Mouse (Mus musculus) intestine, embryonic 15.5 days (tissue): ENCODE results near the gene Eri3. TPM values are rescaled to one million over a fixed set of nuclear protein-coding genes. Genes with fewer than 3 reads are reported as not detected.

ENCODE experiments used
- ATAC-seq: fragments of 200-750 bp; cut with Nextera tagmentation; 2 replicates; pipeline ENCODE4 v1.8.0; 2017; ENCODE audit warnings: moderate TSS enrichment, moderate library complexity
- H3K27ac ChIP-seq: fragments of 300-500 bp; sonication (generic); 2 replicates; pipeline ENCODE4 v1.5.1; 2015; ENCODE audit warnings: mild to moderate bottlenecking, inconsistent platforms
- H3K27me3 ChIP-seq: fragments of 300-500 bp; sonication (generic); replicated peaks from 2 replicates; pipeline ENCODE4 v1.6.1; 2015; ENCODE audit warnings: inconsistent platforms
- H3K36me3 ChIP-seq: fragments of 300-500 bp; sonication (generic); 2 replicates; pipeline ENCODE4 v1.6.1; 2015; ENCODE audit warnings: inconsistent platforms
- H3K4me1 ChIP-seq: fragments of 300-500 bp; sonication (generic); replicated peaks from 2 replicates; pipeline ENCODE4 v1.6.1; 2015; ENCODE audit warnings: inconsistent platforms
- H3K4me2 ChIP-seq: fragments of 300-500 bp; sonication (generic); replicated peaks from 2 replicates; pipeline ENCODE4 v1.6.1; 2015; ENCODE audit warnings: mild to moderate bottlenecking, inconsistent platforms
- H3K4me3 ChIP-seq: fragments of 300-500 bp; sonication (generic); replicated peaks from 2 replicates; pipeline ENCODE4 v1.5.1; 2015; ENCODE audit warnings: inconsistent platforms
- H3K9ac ChIP-seq: fragments of 300-500 bp; sonication (generic); 2 replicates; pipeline ENCODE4 v1.6.1; 2015; ENCODE audit warnings: inconsistent platforms
- H3K9me3 ChIP-seq: fragments of 300-500 bp; sonication (generic); 2 replicates; pipeline ENCODE4 v1.6.1; 2016; ENCODE audit warnings: inconsistent platforms
- WGBS: fragments of 180-500 bp; shearing (Covaris S2); methylation state at CpG from one replicate; pipeline ENCODE4 v1.1.7; 2015; 5-methylcytosine and 5-hydroxymethylcytosine counted together
- polyA plus RNA-seq: library from polyadenylated mRNA; unstranded; fragments of >200 nt; fragmentation: Nextera tagmentation; extraction: Ambion mirVana; gene quantifications from 2 replicates; pipeline ENCODE4 v1.2.1, GENCODE M21; 2015

Gene Eri3
- polyA plus RNA-seq, 1 experiment from 2014 or later, result 102 TPM

GRCm38 (mm10) chr4:117672042-117672441 lies 121.9 kb downstream of the Eri3 start:
- WGBS, result 70% methylated on average over 9 of the region's 9 CpGs
- H3K4me1 ChIP-seq, result no peaks in the 10 kb centered on the region
- peaks cover 28% of the 10 kb centered on the region for H3K36me3 ChIP-seq
- no peak overlapping the region for H3K4me2 ChIP-seq
- H3K27ac ChIP-seq, result no peak overlapping the region
- no peaks in the 10 kb centered on the region for H3K27me3 ChIP-seq
- H3K4me3 ChIP-seq, result no peak overlapping the region
- ATAC-seq, result no peak
- no peak overlapping the region for H3K9ac ChIP-seq
- H3K9me3 ChIP-seq, result no peaks in the 10 kb centered on the region

GRCm38 (mm10) chr4:117673901-117674300 lies 123.7 kb downstream of the Eri3 start:
- H3K4me3 ChIP-seq, result no peak overlapping the region
- no peak overlapping the region for H3K27ac ChIP-seq
- no peak for ATAC-seq
- no peaks in the 10 kb centered on the region for H3K4me1 ChIP-seq
- no peak overlapping the region for H3K4me2 ChIP-seq
- H3K36me3 ChIP-seq, result peaks cover 34% of the 10 kb centered on the region
- H3K9ac ChIP-seq, result no peak overlapping the region
- WGBS, result 79% methylated on average over 3 of the region's 3 CpGs
- no peaks in the 10 kb centered on the region for H3K9me3 ChIP-seq
- no peaks in the 10 kb centered on the region for H3K27me3 ChIP-seq

GRCm38 (mm10) chr4:117676903-117677302 lies 126.7 kb downstream of the Eri3 start:
- H3K4me2 ChIP-seq, result no peak overlapping the region
- no peak overlapping the region for H3K4me3 ChIP-seq
- H3K4me1 ChIP-seq, result peaks cover 8% of the 10 kb centered on the region
- no peaks in the 10 kb centered on the region for H3K9me3 ChIP-seq
- 18% methylated on average over 3 of the region's 3 CpGs for WGBS
- peak; percentile 46; the same call in 1 of the 2 replicates for ATAC-seq
- no peaks in the 10 kb centered on the region for H3K27me3 ChIP-seq
- H3K36me3 ChIP-seq, result peaks cover 44% of the 10 kb centered on the region
- H3K27ac ChIP-seq, result no peak overlapping the region
- H3K9ac ChIP-seq, result no peak overlapping the region

- 81% methylated on average over 6 of the region's 6 CpGs for WGBS
- H3K27ac ChIP-seq, result no peak overlapping the region
- no peaks in the 10 kb centered on the region for H3K9me3 ChIP-seq
- H3K4me1 ChIP-seq, result peaks cover 10% of the 10 kb centered on the region
- ATAC-seq, result no peak
- peaks cover 19% of the 10 kb centered on the region for H3K36me3 ChIP-seq
- peak overlapping the region; percentile 82; the same call in 1 of the 2 replicates for H3K9ac ChIP-seq
- H3K27me3 ChIP-seq, result no peaks in the 10 kb centered on the region
- peak overlapping the region; percentile 83 for H3K4me2 ChIP-seq
- H3K4me3 ChIP-seq, result peak overlapping the region; percentile 89
Measured at GRCm38 (mm10) chr4:117680963-117681362, 130.8 kb downstream of the Eri3 start.

GRCm38 (mm10) chr4:117681931-117682461 lies 131.8 kb downstream of the Eri3 start, which contains the start of gene Dmap1:
TSS of gene Dmap1 (minus strand) at chr4:117682273.
- under 1% methylated on average over 33 of the region's 33 CpGs for WGBS
- peak within 1 kb of the TSS; percentile 89 for H3K4me3 ChIP-seq
- no peaks in the 10 kb centered on the region for H3K27me3 ChIP-seq
- no peak within 1 kb of the TSS for H3K27ac ChIP-seq
- peaks cover 10% of the 10 kb centered on the region for H3K4me1 ChIP-seq
- H3K9me3 ChIP-seq, result no peaks in the 10 kb centered on the region
- H3K4me2 ChIP-seq, result peak within 1 kb of the TSS; percentile 83
- H3K36me3 ChIP-seq, result peaks cover 16% of the 10 kb centered on the region
- H3K9ac ChIP-seq, result peak within 1 kb of the TSS; percentile 82
- ATAC-seq, result peak; percentile 93

- Histone ChIP-seq H3K4me3 (peak overlapping the region; percentile 89), H3K27ac (no peak overlapping the region), H3K9ac (no peak overlapping the region; the same call in 1 of the 2 replicates), H3K27me3 (no peaks in the 10 kb centered on the region), H3K4me2 (peak overlapping the region; percentile 83), H3K9me3 (no peaks in the 10 kb centered on the region), H3K4me1 (peaks cover 10% of the 10 kb centered on the region), H3K36me3 (peaks cover 16% of the 10 kb centered on the region)
- no peak for ATAC-seq
Measured at GRCm38 (mm10) chr4:117682463-117682862, 132.3 kb downstream of the Eri3 start.

- Histone ChIP-seq H3K36me3 (peaks cover 16% of the 10 kb centered on the region), H3K27me3 (no peaks in the 10 kb centered on the region), H3K9me3 (no peaks in the 10 kb centered on the region), H3K27ac (no peak overlapping the region), H3K9ac (no peak overlapping the region), H3K4me1 (peaks cover 10% of the 10 kb centered on the region), H3K4me3 (no peak overlapping the region), H3K4me2 (0 out of 2 replicates have a peak overlapping the region, but pooled peaks have one; percentile 83)
- ATAC-seq, result no peak
- 55% methylated on average over 6 of the region's 6 CpGs for WGBS
Measured at GRCm38 (mm10) chr4:117683048-117683768, 133.0 kb downstream of the Eri3 start.

- Histone ChIP-seq H3K9me3 (no peaks in the 10 kb centered on the region), H3K4me3 (no peak overlapping the region), H3K4me2 (no peak overlapping the region), H3K36me3 (no peaks in the 10 kb centered on the region), H3K9ac (no peak overlapping the region), H3K27ac (no peak overlapping the region), H3K4me1 (peaks cover 4% of the 10 kb centered on the region), H3K27me3 (no peaks in the 10 kb centered on the region)
- 86% methylated on average over 4 of the region's 4 CpGs for WGBS
- ATAC-seq, result no peak
Measured at GRCm38 (mm10) chr4:117686354-117686753, 136.2 kb downstream of the Eri3 start.

- no peak overlapping the region for H3K4me3 ChIP-seq
- no peaks in the 10 kb centered on the region for H3K9me3 ChIP-seq
- 5% methylated on average over 7 of the region's 7 CpGs for WGBS
- no peak overlapping the region for H3K9ac ChIP-seq
- H3K4me2 ChIP-seq, result no peak overlapping the region
- 0 out of 2 replicates have a peak, but pooled peaks cover 3% of the 10 kb centered on the region for H3K4me1 ChIP-seq
- no peaks in the 10 kb centered on the region for H3K27me3 ChIP-seq
- no peak for ATAC-seq
- H3K36me3 ChIP-seq, result no peaks in the 10 kb centered on the region
- H3K27ac ChIP-seq, result no peak overlapping the region
Measured at GRCm38 (mm10) chr4:117705361-117705760, 155.2 kb downstream of the Eri3 start.

- Histone ChIP-seq H3K4me1 (0 out of 2 replicates have a peak, but pooled peaks cover 3% of the 10 kb centered on the region), H3K4me3 (no peak overlapping the region), H3K9ac (no peak overlapping the region), H3K27ac (peak overlapping the region; percentile 32; the same call in 1 of the 2 replicates), H3K4me2 (0 out of 2 replicates have a peak overlapping the region, but pooled peaks have one; percentile 4), H3K27me3 (no peaks in the 10 kb centered on the region), H3K9me3 (no peaks in the 10 kb centered on the region), H3K36me3 (no peaks in the 10 kb centered on the region)
- peak; percentile 80 for ATAC-seq
- WGBS, result 49% methylated on average over 3 of the region's 3 CpGs
Measured at GRCm38 (mm10) chr4:117708780-117709550, 158.8 kb downstream of the Eri3 start.

GRCm38 (mm10) chr4:117712314-117712713 lies 162.1 kb downstream of the Eri3 start:
- ATAC-seq, result no peak
- 87% methylated on average over 3 of the region's 3 CpGs for WGBS
- Histone ChIP-seq H3K27ac (no peak overlapping the region), H3K27me3 (no peaks in the 10 kb centered on the region), H3K36me3 (no peaks in the 10 kb centered on the region), H3K9ac (no peak overlapping the region), H3K4me3 (no peak overlapping the region), H3K9me3 (no peaks in the 10 kb centered on the region), H3K4me1 (0 out of 2 replicates have a peak, but pooled peaks cover 3% of the 10 kb centered on the region), H3K4me2 (no peak overlapping the region)
